Mouse (Mus musculus): ENCODE data around the gene Coa4.

- TF ChIP-seq POLR2A (IDR thresholded peaks at IDR 0.05; ENCODE audit: control insufficient read depth in 1 of 2, insufficient read depth in 1 of 2, low read depth in 1 of 2, low read length in 2 of 2, poor library complexity in 1 of 2) (peak; percentile 76 to 97), ZNF384 (IDR thresholded peaks at IDR 0.05; ENCODE audit: low read depth, low read length) (no peak), POLR2AphosphoS5 (IDR thresholded peaks at IDR 0.05; ENCODE audit: borderline replicate concordance, low read depth, low read length) (peak; percentile 94), GABPA (IDR thresholded peaks at IDR 0.05; ENCODE audit: low read depth, low read length) (no peak), USF2 (IDR thresholded peaks at IDR 0.05; ENCODE audit: borderline replicate concordance in 1 of 2, insufficient read depth in 1 of 2, low read depth in 1 of 2, low read length in 2 of 2) (no peak), USF1 (IDR thresholded peaks at IDR 0.05; ENCODE audit: low read depth, low read length) (no peak), CHD2 (IDR thresholded peaks at IDR 0.05; ENCODE audit: low read length) (no peak), ELF1 (IDR thresholded peaks at IDR 0.05; ENCODE audit: low read depth, low read length) (0 out of 2 replicates have a peak, but pooled peaks have one; percentile 36), JUND (IDR thresholded peaks at IDR 0.05; ENCODE audit: low read depth, low read length) (no peak)
Observed at GRCm38 (mm10) chr7:100493117-100493483, 43.8 kb upstream of the Coa4 start, which contains the start of gene Ucp2.
